Mouse (Mus musculus): Measurements from ENCODE around the gene Ccr10. TPM values are rescaled to one million over a fixed set of nuclear protein-coding genes. Genes with fewer than 3 reads are reported as not detected.
A peak's percentile ranks its signal among the peaks of the same experiment; 100 is the strongest.

Ccr10 gene
- polyA plus RNA-seq, 1 experiment from 2014 or later = 0.24 TPM

DNA sequence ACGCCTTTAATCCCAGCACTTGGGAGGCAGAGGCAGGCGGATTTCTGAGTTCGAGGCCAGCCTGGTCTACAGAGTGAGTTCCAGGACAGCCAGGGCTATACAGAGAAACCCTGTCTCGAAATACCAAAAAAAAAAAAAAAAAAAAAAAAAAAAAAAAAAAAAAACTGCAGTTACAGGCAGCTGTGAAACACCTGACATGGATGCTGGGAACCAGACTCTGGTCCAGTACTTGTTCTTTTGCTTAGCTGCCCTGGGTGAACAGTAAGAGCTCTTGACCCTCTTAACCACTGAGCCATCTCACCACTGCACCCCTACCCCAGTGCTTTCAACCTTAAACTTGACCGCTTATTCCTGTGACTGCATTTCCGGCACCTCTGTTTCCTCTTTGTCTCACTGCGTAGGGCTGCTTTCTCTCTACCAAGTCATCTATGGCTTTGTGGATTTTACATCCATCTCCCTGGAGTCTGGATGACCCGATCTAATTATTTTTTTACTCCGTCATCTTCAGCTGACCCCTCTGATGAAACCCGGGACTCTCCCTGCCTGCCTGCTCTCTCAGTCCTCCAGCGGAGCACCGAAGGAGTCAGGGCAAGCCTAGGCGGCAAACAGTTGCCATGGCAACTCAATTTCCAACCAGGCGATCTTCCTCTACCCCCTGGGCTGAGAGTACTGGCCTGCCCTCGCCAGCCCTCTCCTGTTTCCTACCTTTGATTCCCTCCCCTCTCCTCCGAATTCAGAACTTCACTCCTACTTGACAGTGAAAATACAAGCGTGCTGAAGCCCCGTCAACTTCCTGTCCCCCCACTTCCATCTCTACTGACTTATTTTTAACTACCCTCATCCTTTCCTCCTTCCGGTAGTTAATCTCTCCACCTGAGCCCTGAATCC lies 31.7 kb downstream of the Ccr10 start:
- no peak for ATAC-seq (ENCODE audit: insufficient number of reproducible peaks, insufficient read depth, low FRiP score, low TSS enrichment)
- Histone ChIP-seq H3K36me3 (no peaks in the 10 kb centered on the region), H3K27me3 (peaks cover 8% of the 10 kb centered on the region), H3K4me2 (replicated peaks) (peak overlapping the region; percentile 48), H3K4me3 (peak overlapping the region; percentile 26), H3K9me3 (no peaks in the 10 kb centered on the region), H3K9ac (no peak overlapping the region), H3K4me1 (peaks cover 25% of the 10 kb centered on the region), H3K27ac (no peak overlapping the region)
- 21% methylated on average over 19 of the region's 19 CpGs for WGBS

DNA sequence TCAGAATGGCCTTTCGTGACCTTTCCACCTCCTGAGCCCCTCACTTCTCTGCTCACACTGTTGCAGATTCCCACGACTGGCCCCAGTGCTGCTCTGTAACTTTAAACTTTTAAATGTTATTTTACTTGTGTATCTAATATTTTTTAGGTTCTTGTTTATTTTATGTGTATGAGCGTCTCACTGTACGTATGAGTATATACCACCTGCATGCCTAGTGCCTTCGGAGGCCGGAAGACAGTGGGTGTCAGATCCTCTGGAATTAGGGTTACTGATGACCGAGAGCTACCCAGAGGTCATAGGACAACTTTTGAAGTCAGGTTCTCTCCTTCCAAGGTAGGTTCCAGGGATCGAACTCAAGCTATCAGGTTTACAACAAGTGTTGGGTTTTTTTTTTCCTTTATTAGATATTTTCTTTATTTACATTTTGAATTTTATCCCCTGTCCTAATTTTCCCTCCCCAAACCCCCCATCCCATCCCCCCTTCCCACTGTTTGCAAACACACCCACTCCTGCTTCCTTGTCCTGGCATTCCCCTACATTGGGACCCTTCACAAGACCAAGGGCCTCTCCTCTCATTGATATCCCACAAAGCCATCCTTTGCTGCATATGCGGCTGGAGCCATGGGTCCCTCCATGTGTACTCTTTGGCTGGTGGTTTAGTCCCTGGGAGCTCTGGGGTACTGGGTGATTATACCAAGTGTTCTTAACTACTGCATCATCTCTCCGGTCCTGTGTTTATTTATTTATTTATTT lies 32.9 kb downstream of the Ccr10 start:
- Histone ChIP-seq H3K9ac (no peak overlapping the region), H3K9me3 (no peaks in the 10 kb centered on the region), H3K4me1 (peaks cover 18% of the 10 kb centered on the region; the same call in 1 of the 2 replicates), H3K36me3 (no peaks in the 10 kb centered on the region), H3K27me3 (peaks cover 8% of the 10 kb centered on the region), H3K4me2 (replicated peaks) (no peak overlapping the region), H3K27ac (no peak overlapping the region), H3K4me3 (no peak overlapping the region)
- 87% methylated on average over 10 of the region's 10 CpGs for WGBS
- ATAC-seq (ENCODE audit: insufficient number of reproducible peaks, insufficient read depth, low FRiP score, low TSS enrichment) = no peak

DNA sequence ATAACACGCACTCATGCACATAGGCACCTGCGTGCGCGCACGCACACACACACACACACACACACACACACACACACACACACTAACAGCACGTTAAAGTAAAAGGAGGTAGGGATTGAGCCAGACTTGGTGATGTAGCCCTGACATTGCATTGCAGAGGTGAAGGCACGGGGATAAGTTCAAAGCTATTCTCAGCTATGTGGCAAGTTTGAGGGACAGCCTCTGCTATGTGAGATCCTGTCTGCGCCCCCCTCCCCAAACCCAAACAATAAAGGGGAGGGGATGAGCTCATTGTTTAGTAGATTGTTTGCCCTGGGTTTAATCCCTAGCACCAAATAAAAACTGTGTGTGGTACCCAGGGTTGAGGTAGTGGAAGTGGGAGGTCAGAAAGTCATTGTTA lies 34.2 kb downstream of the Ccr10 start:
- ATAC-seq (ENCODE audit: insufficient number of reproducible peaks, insufficient read depth, low FRiP score, low TSS enrichment) = no peak
- H3K27me3 ChIP-seq = peaks cover 8% of the 10 kb centered on the region
- no peaks in the 10 kb centered on the region for H3K9me3 ChIP-seq
- no peak overlapping the region for H3K27ac ChIP-seq
- H3K4me3 ChIP-seq = no peak overlapping the region
- WGBS = 82% methylated on average over 8 of the region's 8 CpGs
- H3K4me2 ChIP-seq (replicated peaks) = no peak overlapping the region
- no peaks in the 10 kb centered on the region for H3K36me3 ChIP-seq
- no peak overlapping the region for H3K9ac ChIP-seq
- peaks cover 14% of the 10 kb centered on the region; the same call in 1 of the 2 replicates for H3K4me1 ChIP-seq

DNA sequence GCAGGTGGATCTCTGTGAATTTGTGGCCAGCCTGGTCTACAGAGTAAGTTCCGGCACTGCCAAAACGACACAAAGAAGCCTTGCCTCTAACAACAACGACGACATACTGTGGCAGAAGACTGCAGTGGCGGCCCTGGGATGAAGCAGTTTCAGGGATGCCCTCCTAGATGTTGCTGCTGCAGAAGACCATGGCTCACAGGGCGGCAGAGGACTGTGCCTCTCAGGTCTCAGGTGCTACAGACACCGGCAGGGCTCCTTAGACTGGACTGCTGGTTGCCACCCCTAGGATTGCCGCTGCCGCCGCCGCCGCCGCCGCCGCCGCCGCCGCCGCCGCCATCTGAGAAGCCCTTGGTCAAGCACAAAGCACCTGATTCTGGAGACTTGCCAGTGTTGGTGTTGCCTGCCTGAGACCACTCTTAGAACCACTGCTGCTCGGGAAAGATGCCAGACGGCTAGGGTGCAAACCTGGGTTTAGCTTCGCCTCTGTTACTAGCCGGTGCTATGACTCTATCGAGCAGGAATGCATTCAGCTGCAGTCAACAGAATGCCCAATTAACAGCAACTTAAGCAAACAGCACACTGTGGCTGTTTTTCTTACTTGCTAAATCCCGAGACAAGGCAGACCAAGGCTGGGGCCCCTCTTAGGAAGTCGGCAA lies 35.0 kb downstream of the Ccr10 start:
- Histone ChIP-seq H3K27me3 (peaks cover 8% of the 10 kb centered on the region), H3K4me2 (replicated peaks) (peak overlapping the region; percentile 42), H3K9ac (no peak overlapping the region), H3K4me3 (peak overlapping the region; percentile 23), H3K27ac (no peak overlapping the region), H3K9me3 (no peaks in the 10 kb centered on the region), H3K4me1 (peaks cover 14% of the 10 kb centered on the region; the same call in 1 of the 2 replicates), H3K36me3 (no peaks in the 10 kb centered on the region)
- no peak for ATAC-seq (ENCODE audit: insufficient number of reproducible peaks, insufficient read depth, low FRiP score, low TSS enrichment)
- 44% methylated on average over 27 of the region's 27 CpGs for WGBS

DNA sequence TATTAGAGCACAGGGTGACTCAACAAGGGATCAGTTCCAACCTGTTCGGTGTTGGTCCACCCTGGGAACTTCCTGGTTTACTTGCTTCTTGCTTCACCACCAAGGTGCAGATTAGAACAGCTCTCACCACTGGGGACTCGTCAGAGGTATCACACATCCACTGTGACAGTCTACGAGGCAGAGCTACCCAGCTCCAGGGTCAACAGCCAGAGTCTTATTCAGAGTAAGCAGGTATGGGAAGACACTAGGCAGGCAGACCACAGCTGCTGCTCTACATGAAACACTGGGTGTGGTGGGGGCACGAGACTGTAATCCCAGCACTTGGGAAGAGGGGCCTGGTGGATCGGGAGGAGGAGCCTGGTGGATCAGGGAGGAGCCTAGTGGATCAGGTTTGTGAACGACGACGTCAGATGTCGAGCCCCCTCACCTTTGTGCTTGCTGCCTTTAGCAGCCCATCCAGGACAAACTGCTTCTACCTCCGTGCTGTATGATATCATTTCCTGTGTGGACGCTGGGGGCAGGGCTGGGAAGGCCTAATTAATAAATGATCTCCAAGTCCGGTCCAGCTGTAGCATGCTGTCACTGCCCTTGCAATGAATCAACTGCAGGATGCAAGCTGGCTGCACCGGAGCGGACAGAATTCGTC lies 36.6 kb downstream of the Ccr10 start:
- Histone ChIP-seq H3K27ac (no peak overlapping the region), H3K9me3 (no peaks in the 10 kb centered on the region), H3K27me3 (peaks cover 8% of the 10 kb centered on the region), H3K4me2 (replicated peaks) (peak overlapping the region; percentile 21; the same call in 1 of the 2 replicates), H3K4me3 (no peak overlapping the region), H3K36me3 (no peaks in the 10 kb centered on the region), H3K4me1 (peaks cover 10% of the 10 kb centered on the region; the same call in 1 of the 2 replicates), H3K9ac (no peak overlapping the region)
- 29% methylated on average over 15 of the region's 15 CpGs for WGBS
- ATAC-seq (ENCODE audit: insufficient number of reproducible peaks, insufficient read depth, low FRiP score, low TSS enrichment) = peak; percentile 42; the same call in 1 of the 2 replicates

DNA sequence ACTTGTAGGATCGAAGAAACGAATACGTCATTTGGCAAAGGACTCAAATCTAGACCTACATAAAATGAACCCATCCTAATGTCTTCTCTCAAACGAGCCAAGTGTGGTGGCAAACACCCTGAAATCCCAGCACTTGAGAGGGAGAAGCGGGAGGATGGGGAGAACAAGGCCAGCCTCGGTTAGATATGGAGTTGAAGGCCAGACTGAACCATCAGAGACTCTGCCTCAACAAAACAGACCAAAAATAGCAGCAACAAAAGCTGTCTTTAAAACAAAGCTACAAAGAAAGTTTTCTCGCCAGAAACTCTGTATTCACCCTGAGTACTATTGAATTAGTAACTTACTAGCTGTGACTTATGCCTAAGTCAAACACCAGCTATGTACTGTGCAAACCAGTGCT lies 38.2 kb downstream of the Ccr10 start:
- Histone ChIP-seq H3K36me3 (no peaks in the 10 kb centered on the region), H3K4me1 (peaks cover 7% of the 10 kb centered on the region; the same call in 1 of the 2 replicates), H3K27ac (no peak overlapping the region), H3K4me2 (replicated peaks) (no peak overlapping the region), H3K27me3 (peaks cover 8% of the 10 kb centered on the region), H3K4me3 (no peak overlapping the region), H3K9ac (no peak overlapping the region), H3K9me3 (no peaks in the 10 kb centered on the region)
- no peak for ATAC-seq (ENCODE audit: insufficient number of reproducible peaks, insufficient read depth, low FRiP score, low TSS enrichment)
- 80% methylated on average over 7 of the region's 7 CpGs for WGBS

DNA sequence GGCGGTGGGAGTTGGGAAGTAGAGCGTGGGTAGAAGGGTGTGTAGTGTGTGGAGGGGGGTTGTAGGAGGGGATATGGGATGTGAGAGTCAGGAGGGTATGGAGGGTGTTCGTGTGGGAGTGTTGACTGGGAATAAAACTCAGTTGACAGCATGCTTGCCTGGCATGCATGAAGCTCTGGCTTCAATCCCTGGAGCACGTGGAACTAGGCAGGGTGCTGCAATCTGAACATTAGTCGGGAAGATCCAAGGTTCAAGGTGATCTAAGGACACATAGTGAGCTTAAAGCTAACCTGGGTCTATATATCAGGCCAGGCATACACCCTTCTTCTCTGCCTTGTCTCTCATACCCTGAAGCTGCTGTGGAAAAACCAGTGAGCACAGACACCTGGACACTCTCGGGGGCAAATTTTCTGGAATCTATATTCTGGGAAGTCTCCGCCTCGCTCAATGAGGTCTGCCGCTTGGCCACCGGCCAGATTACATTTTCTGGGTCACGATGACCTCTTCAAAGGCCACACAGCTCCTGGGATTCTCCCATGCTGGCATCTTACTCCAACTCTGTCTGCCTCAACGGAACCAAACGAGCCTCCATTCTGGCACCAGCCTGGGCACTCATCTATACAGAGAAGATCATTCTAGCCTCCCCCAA lies 40.9 kb downstream of the Ccr10 start:
- no peak overlapping the region for H3K4me2 ChIP-seq (replicated peaks)
- WGBS = 80% methylated on average over 13 of the region's 13 CpGs
- H3K4me3 ChIP-seq = no peak overlapping the region
- H3K9me3 ChIP-seq = no peaks in the 10 kb centered on the region
- no peak for ATAC-seq (ENCODE audit: insufficient number of reproducible peaks, insufficient read depth, low FRiP score, low TSS enrichment)
- H3K27ac ChIP-seq = no peak overlapping the region
- H3K36me3 ChIP-seq = no peaks in the 10 kb centered on the region
- no peaks in the 10 kb centered on the region for H3K4me1 ChIP-seq
- no peaks in the 10 kb centered on the region for H3K27me3 ChIP-seq
- H3K9ac ChIP-seq = no peak overlapping the region

DNA sequence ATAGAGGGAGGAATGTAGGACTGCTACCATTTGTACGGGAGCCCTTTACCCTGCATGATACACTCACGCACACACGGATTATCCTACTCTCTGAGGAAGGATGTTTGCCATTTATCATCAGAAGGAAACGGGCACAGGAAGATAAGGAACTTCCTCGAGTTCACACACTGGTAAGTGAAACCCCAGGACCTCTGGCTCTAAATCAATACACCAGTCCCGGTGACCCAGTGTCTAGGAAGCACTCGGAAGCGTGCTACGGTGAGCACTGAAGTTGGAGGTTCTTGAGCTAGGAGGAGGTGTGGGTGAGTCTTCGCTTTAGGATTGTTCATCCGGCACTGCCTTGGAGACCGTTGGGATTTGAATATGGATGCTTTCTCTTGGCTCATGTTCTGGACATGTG lies 42.2 kb downstream of the Ccr10 start:
- no peaks in the 10 kb centered on the region for H3K36me3 ChIP-seq
- WGBS = 86% methylated on average over 12 of the region's 12 CpGs
- ATAC-seq (ENCODE audit: insufficient number of reproducible peaks, insufficient read depth, low FRiP score, low TSS enrichment) = no peak
- H3K4me1 ChIP-seq = no peaks in the 10 kb centered on the region
- H3K9me3 ChIP-seq = no peaks in the 10 kb centered on the region
- no peak overlapping the region for H3K4me3 ChIP-seq
- H3K4me2 ChIP-seq (replicated peaks) = no peak overlapping the region
- no peak overlapping the region for H3K27ac ChIP-seq
- no peaks in the 10 kb centered on the region for H3K27me3 ChIP-seq
- H3K9ac ChIP-seq = no peak overlapping the region

DNA sequence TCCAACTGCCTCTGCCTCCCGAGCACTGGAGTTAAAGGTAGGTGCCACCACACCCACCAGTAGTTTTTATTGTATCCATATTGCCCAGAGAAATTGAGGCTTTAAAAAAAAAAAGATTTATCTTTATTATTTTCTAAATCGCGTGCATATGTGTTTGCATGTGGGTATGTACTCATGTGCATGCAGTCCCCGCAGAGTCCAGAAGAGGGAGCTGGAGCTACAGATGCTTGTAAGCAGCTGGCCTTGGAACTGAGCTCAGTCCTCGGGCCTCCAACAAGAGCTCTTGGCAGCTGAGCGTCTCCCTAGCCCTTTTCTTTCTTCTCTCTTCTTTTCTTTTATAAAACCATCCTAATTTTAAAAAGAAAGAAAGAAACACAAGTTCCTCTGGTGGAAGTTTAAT lies 43.5 kb downstream of the Ccr10 start:
- no peaks in the 10 kb centered on the region for H3K9me3 ChIP-seq
- ATAC-seq (ENCODE audit: insufficient number of reproducible peaks, insufficient read depth, low FRiP score, low TSS enrichment) = no peak
- no peak overlapping the region for H3K4me2 ChIP-seq (replicated peaks)
- no peaks in the 10 kb centered on the region for H3K27me3 ChIP-seq
- WGBS = 86% methylated on average over 6 of the region's 6 CpGs
- H3K4me1 ChIP-seq = no peaks in the 10 kb centered on the region
- H3K36me3 ChIP-seq = peaks cover 4% of the 10 kb centered on the region
- H3K4me3 ChIP-seq = no peak overlapping the region
- no peak overlapping the region for H3K27ac ChIP-seq
- H3K9ac ChIP-seq = no peak overlapping the region

DNA sequence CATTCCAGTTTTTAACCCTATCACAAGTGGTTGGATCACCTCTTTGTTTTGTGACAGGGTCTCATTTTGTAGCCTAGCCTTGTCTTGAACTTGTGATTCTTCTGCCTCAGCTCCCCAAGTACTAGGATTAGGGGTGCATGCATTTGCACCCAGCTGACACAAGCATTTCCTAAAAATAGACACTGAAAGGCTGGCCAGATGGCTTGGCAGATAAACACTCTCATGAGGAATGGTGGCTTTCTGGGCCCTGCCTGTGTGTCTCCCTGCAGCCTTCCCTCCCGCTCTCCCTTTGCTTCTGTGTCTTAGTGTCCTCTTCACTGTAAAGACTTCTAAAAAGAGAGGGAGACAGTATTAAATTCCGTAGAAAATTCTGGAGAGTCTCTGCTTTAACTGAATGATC lies 44.1 kb downstream of the Ccr10 start:
- 95% methylated on average over 2 of the region's 2 CpGs for WGBS
- Histone ChIP-seq H3K27ac (no peak overlapping the region), H3K9me3 (no peaks in the 10 kb centered on the region), H3K4me3 (no peak overlapping the region), H3K4me2 (replicated peaks) (no peak overlapping the region), H3K27me3 (no peaks in the 10 kb centered on the region), H3K4me1 (no peaks in the 10 kb centered on the region), H3K9ac (no peak overlapping the region), H3K36me3 (peaks cover 9% of the 10 kb centered on the region)
- ATAC-seq (ENCODE audit: insufficient number of reproducible peaks, insufficient read depth, low FRiP score, low TSS enrichment) = no peak

All from embryonic facial prominence, embryonic 12.5 days (tissue).